Mouse (Mus musculus): Measurements from ENCODE around the gene 4930442H23Rik. TPM values are rescaled to one million over a fixed set of nuclear protein-coding genes. Genes with fewer than 3 reads are reported as not detected.
"Not testable (repeated sequence)": the region's sequence is repeated elsewhere in the genome, so short reads cannot be mapped to it uniquely, and the experiment has no call there.

The 4930442H23Rik gene
- polyA plus RNA-seq, 1 experiment from 2014 or later = not detected

DNA sequence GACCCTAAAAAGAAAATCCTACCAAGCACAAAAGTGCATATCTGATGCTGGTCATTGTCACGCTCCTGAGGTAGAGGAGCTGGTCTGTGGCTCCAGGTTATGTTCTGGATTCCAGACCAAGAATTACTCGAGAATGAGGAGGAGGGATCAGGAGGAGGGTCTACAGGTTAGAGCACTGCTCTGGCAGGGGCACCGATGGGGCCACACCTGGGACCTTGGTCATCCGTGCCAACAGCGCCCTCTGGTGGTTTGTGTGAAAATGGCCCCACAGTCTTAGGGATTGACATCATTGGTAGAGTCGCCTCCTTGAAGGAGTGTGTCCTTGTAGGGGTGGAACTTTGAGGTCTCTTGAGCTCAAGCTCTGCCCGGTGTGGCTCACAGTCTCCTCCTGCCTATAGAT lies 34.3 kb upstream of the 4930442H23Rik start:
- WGBS = 34% methylated on average over 7 of the region's 7 CpGs
- peak; percentile 56; the same call in 1 of the 2 replicates for ATAC-seq (ENCODE audit: insufficient read depth, low FRiP score)

GRCm38 (mm10) chr10:81217267-81217666 lies 33.6 kb upstream of the 4930442H23Rik start:
- H3K27ac ChIP-seq (ENCODE audit: low read length); H3K9me3 ChIP-seq (replicated peaks; ENCODE audit: control insufficient read depth, low read length); H3K4me1 ChIP-seq (ENCODE audit: control insufficient read depth, insufficient read depth, low read length); ATAC-seq (ENCODE audit: insufficient read depth, low FRiP score); H3K4me3 ChIP-seq (replicated peaks; ENCODE audit: low read length); H3K9ac ChIP-seq (ENCODE audit: low read length); H3K27me3 ChIP-seq (ENCODE audit: control insufficient read depth, insufficient read depth, low read length); H3K36me3 ChIP-seq (ENCODE audit: control insufficient read depth, insufficient read depth, low read length); H3K4me2 ChIP-seq (ENCODE audit: low read depth, low read length): not testable (repeated sequence)
- 5% methylated on average over 1 of the region's 1 CpGs for WGBS

More for the DNA sequence above, 34.3 kb upstream of the 4930442H23Rik start:
- Histone ChIP-seq H3K27me3 (ENCODE audit: control insufficient read depth, insufficient read depth, low read length) (no peaks in the 10 kb centered on the region), H3K4me3 (replicated peaks; ENCODE audit: low read length) (no peak overlapping the region), H3K4me2 (ENCODE audit: low read depth, low read length) (no peak overlapping the region), H3K9ac (ENCODE audit: low read length) (no peak overlapping the region), H3K4me1 (ENCODE audit: control insufficient read depth, insufficient read depth, low read length) (no peaks in the 10 kb centered on the region), H3K9me3 (replicated peaks; ENCODE audit: control insufficient read depth, low read length) (no peaks in the 10 kb centered on the region), H3K27ac (ENCODE audit: low read length) (no peak overlapping the region), H3K36me3 (ENCODE audit: control insufficient read depth, insufficient read depth, low read length) (no peaks in the 10 kb centered on the region)

DNA sequence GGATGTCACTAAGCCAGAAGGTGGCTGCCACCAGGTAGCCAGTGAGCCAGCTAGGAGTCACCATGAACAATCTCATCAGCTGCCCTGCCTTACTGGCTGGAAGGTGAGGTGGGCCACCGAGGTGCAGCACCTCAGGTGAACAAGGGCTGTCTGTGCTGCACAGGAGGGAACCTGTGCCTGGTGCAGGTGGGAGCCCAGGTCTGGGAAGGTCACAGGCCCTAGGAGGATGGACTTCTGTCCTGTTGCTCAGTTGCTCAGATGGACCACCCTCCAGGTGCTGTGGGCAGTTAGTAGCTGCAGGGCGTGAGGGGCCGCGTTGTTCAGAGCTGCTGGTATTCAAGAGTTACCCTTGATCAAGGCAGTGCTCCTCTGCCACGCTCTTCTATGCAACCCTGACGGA lies 33.2 kb upstream of the 4930442H23Rik start:
- H3K9me3 ChIP-seq (replicated peaks; ENCODE audit: control insufficient read depth, low read length) = no peaks in the 10 kb centered on the region
- no peak for ATAC-seq (ENCODE audit: insufficient read depth, low FRiP score)
- 79% methylated on average over 6 of the region's 6 CpGs for WGBS
- no peak overlapping the region for H3K4me2 ChIP-seq (ENCODE audit: low read depth, low read length)
- no peak overlapping the region for H3K9ac ChIP-seq (ENCODE audit: low read length)
- H3K4me1 ChIP-seq (ENCODE audit: control insufficient read depth, insufficient read depth, low read length) = no peaks in the 10 kb centered on the region
- no peaks in the 10 kb centered on the region for H3K36me3 ChIP-seq (ENCODE audit: control insufficient read depth, insufficient read depth, low read length)
- H3K4me3 ChIP-seq (replicated peaks; ENCODE audit: low read length) = no peak overlapping the region
- no peak overlapping the region for H3K27ac ChIP-seq (ENCODE audit: low read length)
- no peaks in the 10 kb centered on the region for H3K27me3 ChIP-seq (ENCODE audit: control insufficient read depth, insufficient read depth, low read length)

- Histone ChIP-seq H3K9me3 (replicated peaks; ENCODE audit: control insufficient read depth, low read length) (no peaks in the 10 kb centered on the region), H3K9ac (ENCODE audit: low read length) (no peak overlapping the region), H3K27ac (ENCODE audit: low read length) (no peak overlapping the region), H3K27me3 (ENCODE audit: control insufficient read depth, insufficient read depth, low read length) (no peaks in the 10 kb centered on the region), H3K36me3 (ENCODE audit: control insufficient read depth, insufficient read depth, low read length) (no peaks in the 10 kb centered on the region), H3K4me1 (ENCODE audit: control insufficient read depth, insufficient read depth, low read length) (no peaks in the 10 kb centered on the region), H3K4me2 (ENCODE audit: low read depth, low read length) (no peak overlapping the region), H3K4me3 (replicated peaks; ENCODE audit: low read length) (no peak overlapping the region)
- 89% methylated on average over 6 of the region's 6 CpGs for WGBS
- ATAC-seq (ENCODE audit: insufficient read depth, low FRiP score) = no peak
Measured at GRCm38 (mm10) chr10:81216260-81216659, 32.6 kb upstream of the 4930442H23Rik start.

GRCm38 (mm10) chr10:81210154-81210553 lies 26.5 kb upstream of the 4930442H23Rik start:
- Histone ChIP-seq H3K4me2 (ENCODE audit: low read depth, low read length) (no peak overlapping the region), H3K27me3 (ENCODE audit: control insufficient read depth, insufficient read depth, low read length) (no peaks in the 10 kb centered on the region), H3K27ac (ENCODE audit: low read length) (no peak overlapping the region), H3K9ac (ENCODE audit: low read length) (no peak overlapping the region), H3K4me1 (ENCODE audit: control insufficient read depth, insufficient read depth, low read length) (no peaks in the 10 kb centered on the region), H3K9me3 (replicated peaks; ENCODE audit: control insufficient read depth, low read length) (no peaks in the 10 kb centered on the region), H3K36me3 (ENCODE audit: control insufficient read depth, insufficient read depth, low read length) (no peaks in the 10 kb centered on the region), H3K4me3 (replicated peaks; ENCODE audit: low read length) (no peak overlapping the region)
- ATAC-seq (ENCODE audit: insufficient read depth, low FRiP score) = no peak
- WGBS = 92% methylated on average over 5 of the region's 5 CpGs

DNA sequence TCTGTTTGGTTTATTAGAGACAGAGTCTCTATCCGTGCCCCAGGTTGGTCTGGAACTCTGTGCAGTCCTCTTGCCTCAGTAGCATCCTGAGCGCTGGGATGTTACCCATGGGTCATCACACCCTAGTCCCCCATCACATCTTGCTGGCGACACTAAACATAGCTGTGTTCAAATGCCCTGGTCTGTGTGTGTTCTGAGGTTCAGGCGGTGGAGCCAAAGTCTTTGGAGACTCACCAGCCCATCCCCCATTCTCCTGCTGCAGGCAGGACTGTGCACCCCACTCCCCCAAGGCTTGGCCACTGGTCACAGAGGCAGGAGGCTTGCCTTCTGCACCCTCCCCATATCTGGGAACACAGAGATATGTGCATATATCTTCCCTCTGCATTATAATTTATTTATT lies 20.5 kb upstream of the 4930442H23Rik start:
- H3K9ac ChIP-seq (ENCODE audit: low read length) = no peak overlapping the region
- 66% methylated on average over 4 of the region's 4 CpGs for WGBS
- ATAC-seq (ENCODE audit: insufficient read depth, low FRiP score) = no peak
- peaks cover 2% of the 10 kb centered on the region; the same call in 1 of the 2 replicates for H3K27me3 ChIP-seq (ENCODE audit: control insufficient read depth, insufficient read depth, low read length)
- no peaks in the 10 kb centered on the region for H3K9me3 ChIP-seq (replicated peaks; ENCODE audit: control insufficient read depth, low read length)
- no peak overlapping the region for H3K4me3 ChIP-seq (replicated peaks; ENCODE audit: low read length)
- no peak overlapping the region for H3K27ac ChIP-seq (ENCODE audit: low read length)
- H3K4me2 ChIP-seq (ENCODE audit: low read depth, low read length) = no peak overlapping the region
- 0 out of 2 replicates have a peak, but pooled peaks cover 6% of the 10 kb centered on the region for H3K4me1 ChIP-seq (ENCODE audit: control insufficient read depth, insufficient read depth, low read length)
- H3K36me3 ChIP-seq (ENCODE audit: control insufficient read depth, insufficient read depth, low read length) = no peaks in the 10 kb centered on the region

GRCm38 (mm10) chr10:81202978-81203720 lies 19.5 kb upstream of the 4930442H23Rik start:
- H3K4me2 ChIP-seq (ENCODE audit: low read depth, low read length) = no peak overlapping the region
- no peaks in the 10 kb centered on the region for H3K9me3 ChIP-seq (replicated peaks; ENCODE audit: control insufficient read depth, low read length)
- peak; percentile 57; the same call in 1 of the 2 replicates for ATAC-seq (ENCODE audit: insufficient read depth, low FRiP score)
- peaks cover 7% of the 10 kb centered on the region; the same call in 1 of the 2 replicates for H3K27me3 ChIP-seq (ENCODE audit: control insufficient read depth, insufficient read depth, low read length)
- no peak overlapping the region for H3K27ac ChIP-seq (ENCODE audit: low read length)
- H3K36me3 ChIP-seq (ENCODE audit: control insufficient read depth, insufficient read depth, low read length) = no peaks in the 10 kb centered on the region
- H3K4me1 ChIP-seq (ENCODE audit: control insufficient read depth, insufficient read depth, low read length) = 0 out of 2 replicates have a peak, but pooled peaks cover 6% of the 10 kb centered on the region
- H3K9ac ChIP-seq (ENCODE audit: low read length) = no peak overlapping the region
- WGBS = 62% methylated on average over 8 of the region's 8 CpGs
- H3K4me3 ChIP-seq (replicated peaks; ENCODE audit: low read length) = no peak overlapping the region

- 62% methylated on average over 13 of the region's 13 CpGs for WGBS
- Histone ChIP-seq H3K27ac (ENCODE audit: low read length) (no peak within 1 kb of the TSS), H3K9ac (ENCODE audit: low read length) (no peak within 1 kb of the TSS)
Measured at GRCm38 (mm10) chr10:81201807-81202758, 18.4 kb upstream of the 4930442H23Rik start, which contains the start of gene Nmrk2. Nmrk2 (minus strand) TSS chr10:81202051.

More at GRCm38 (mm10) chr10:81201807-81202758, 18.4 kb upstream of the 4930442H23Rik start, which contains the start of gene Nmrk2:
- Histone ChIP-seq H3K36me3 (ENCODE audit: control insufficient read depth, insufficient read depth, low read length) (no peaks in the 10 kb centered on the region), H3K4me2 (ENCODE audit: low read depth, low read length) (no peak within 1 kb of the TSS), H3K4me3 (replicated peaks; ENCODE audit: low read length) (no peak within 1 kb of the TSS), H3K27me3 (ENCODE audit: control insufficient read depth, insufficient read depth, low read length) (peaks cover 7% of the 10 kb centered on the region; the same call in 1 of the 2 replicates), H3K4me1 (ENCODE audit: control insufficient read depth, insufficient read depth, low read length) (0 out of 2 replicates have a peak, but pooled peaks cover 6% of the 10 kb centered on the region), H3K9me3 (replicated peaks; ENCODE audit: control insufficient read depth, low read length) (no peaks in the 10 kb centered on the region)
- no peak for ATAC-seq (ENCODE audit: insufficient read depth, low FRiP score)
